Mouse (Mus musculus) gastrocnemius, postnatal 4 days (tissue): Measurements from ENCODE around the gene Calcr. TPM values are rescaled to one million over a fixed set of nuclear protein-coding genes. Genes with fewer than 3 reads are reported as not detected.
"Not testable (repeated sequence)": the region's sequence is repeated elsewhere in the genome, so short reads cannot be mapped to it uniquely, and the experiment has no call there.

Experiments
- DNase-seq, 2 experiments: peaks; one replicate each; pipeline ENCODE4 v3.0.0; 2021 to 2022; ENCODE audit warnings: low spot score in 2 of 2, mixed read lengths in 2 of 2
- long read RNA-seq, 2 experiments: library from polyadenylated mRNA; stranded (forward); transcript quantifications; one replicate each; pipeline ENCODE4 v2.0.0; 2021
- microRNA-seq: library from miRNA; unstranded; fragments of <30 nt; microRNA quantifications from one replicate; pipeline ENCODE4 v1.2.0, GENCODE M21; 2021
- total RNA-seq, 2 experiments: library from RNA; stranded (reverse); gene quantifications; 2 replicates each; pipeline ENCODE4 v1.2.3; 2021

Gene Calcr
- total RNA-seq, result 1 to 10 TPM; 4.1 to 4.7 TPM
- long read RNA-seq, experiment 1, partial matches to known transcripts, result 2 of 4 reads
- long read RNA-seq, experiment 1, other reads (novel, unspliced or antisense), result 1 of 4 reads
- long read RNA-seq, experiment 2, transcript Calcr-205 (15 exons, 3,518 nt), result major isoform, 5 of 11 reads
- long read RNA-seq, experiment 2, partial matches to known transcripts, result 2 of 11 reads
- long read RNA-seq, experiment 2, other reads (novel, unspliced or antisense), result 4 of 11 reads

- no peak for DNase-seq
These were observed at the start of gene Calcr for GRCm38 (mm10) chr6:3764230-3764764. Gene Calcr (minus strand): TSS chr6:3764714.

- DNase-seq, result no peak
These were observed 3.0 kb upstream of the Calcr start for GRCm38 (mm10) chr6:3767485-3767884.

- DNase-seq, result peak in 1 of 2 experiments; percentile 22
These were observed 1.1 kb downstream of the Calcr start for GRCm38 (mm10) chr6:3763171-3763967.

DNA sequence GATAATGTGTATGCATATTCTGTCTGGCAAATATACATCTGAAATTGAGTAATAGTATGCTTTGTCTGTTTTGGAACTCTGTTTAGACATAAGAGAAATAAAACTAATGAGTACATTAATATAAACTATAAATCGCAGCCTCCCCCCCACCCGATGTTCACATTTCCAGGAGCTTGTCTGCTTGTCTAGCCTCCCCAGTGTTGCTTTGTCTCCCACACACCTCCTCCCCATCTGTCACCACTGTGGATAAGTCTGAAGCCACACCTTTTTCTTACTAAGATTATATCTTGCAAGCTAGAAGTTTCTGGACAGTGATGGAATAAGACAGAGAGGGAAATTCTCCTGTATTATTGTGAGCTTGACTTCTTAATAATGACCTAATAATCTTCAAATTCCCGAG is 12.9 kb downstream of the Calcr start:
- DNase-seq, result no peak

GRCm38 (mm10) chr6:3749624-3750023 is 14.9 kb downstream of the Calcr start:
- no peak for DNase-seq

- DNase-seq, result no peak
These were observed 19.0 kb downstream of the Calcr start for GRCm38 (mm10) chr6:3745546-3745945.

GRCm38 (mm10) chr6:3741996-3742713 is 22.4 kb downstream of the Calcr start:
- DNase-seq, result peak in 1 of 2 experiments; percentile 11

DNA sequence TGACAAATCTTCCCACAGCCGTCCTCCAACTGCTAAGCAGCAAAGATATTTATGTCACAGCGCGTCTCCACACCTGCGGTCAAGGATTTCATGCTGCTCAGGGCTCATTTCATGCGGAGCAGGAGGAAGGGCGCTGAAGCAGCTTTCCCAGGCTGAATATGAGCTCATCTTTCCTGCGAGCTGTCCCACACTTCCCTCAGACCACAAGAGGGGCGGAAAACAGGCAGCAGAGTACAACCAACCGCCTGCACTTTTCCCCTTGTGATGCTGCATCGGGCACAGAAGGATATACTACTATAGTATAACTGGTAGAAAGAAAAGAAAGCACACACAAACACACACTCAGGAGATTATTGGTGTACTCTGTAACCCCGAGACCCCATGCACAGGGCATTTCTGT is 23.2 kb downstream of the Calcr start:
- DNase-seq, result peak in 1 of 2 experiments; percentile 11

GRCm38 (mm10) chr6:3730246-3730867 is 34.2 kb downstream of the Calcr start:
- DNase-seq, result no peak

DNA sequence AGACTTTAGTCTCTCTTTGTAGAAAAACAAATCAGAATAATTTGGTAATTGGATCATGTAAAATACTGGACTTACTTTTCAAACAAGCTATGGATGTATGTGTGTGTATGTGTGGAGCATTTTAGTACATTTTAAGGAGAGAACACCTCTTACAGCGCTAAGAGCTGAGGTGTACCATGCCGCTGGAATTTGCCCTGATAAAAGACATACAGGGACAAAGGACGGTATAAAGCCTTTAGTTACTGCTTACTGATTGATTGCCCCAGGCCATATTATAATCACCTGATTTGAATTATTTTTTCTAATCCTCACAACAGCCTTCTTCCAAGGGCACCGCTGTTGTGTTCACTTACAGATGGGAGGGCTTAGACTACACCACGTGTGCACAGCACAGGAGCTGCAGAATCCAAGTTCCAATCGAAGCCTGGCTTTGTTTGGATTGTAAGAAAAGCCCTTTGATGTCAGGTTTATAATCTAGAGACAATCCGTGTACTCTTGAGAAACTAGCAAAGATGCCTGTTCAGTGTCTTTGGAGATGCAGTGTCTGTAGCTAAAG is 76.3 kb downstream of the Calcr start:
- DNase-seq, result no peak

- DNase-seq, result not testable (repeated sequence)
These were observed 86.2 kb downstream of the Calcr start for GRCm38 (mm10) chr6:3678286-3678685.

DNA sequence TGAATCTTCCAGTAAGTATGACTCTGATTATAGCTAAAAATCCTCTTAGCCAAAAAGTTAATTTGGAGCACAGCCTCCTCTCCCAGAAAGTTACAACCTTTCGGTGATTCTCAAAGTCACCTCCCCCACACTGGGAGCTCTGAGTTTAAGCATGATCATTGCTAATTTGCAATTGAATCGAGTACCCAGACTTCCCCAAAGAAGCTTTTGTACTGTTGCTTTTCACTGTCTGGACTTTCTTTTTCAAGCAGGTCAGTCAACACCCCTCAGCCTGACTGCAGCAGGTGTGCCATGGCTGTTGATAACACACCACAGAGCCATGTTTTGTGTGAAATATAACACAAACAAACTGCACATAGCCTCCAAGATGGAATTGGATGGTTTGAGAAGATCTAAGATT is 86.7 kb downstream of the Calcr start:
- DNase-seq, result no peak

- not testable (repeated sequence) for DNase-seq
These were observed 92.6 kb downstream of the Calcr start for GRCm38 (mm10) chr6:3671941-3672340.

- DNase-seq, result no peak
These were observed 100.3 kb downstream of the Calcr start for GRCm38 (mm10) chr6:3664147-3664716.

GRCm38 (mm10) chr6:3658405-3658804 is 106.1 kb downstream of the Calcr start:
- DNase-seq, result no peak

Small RNA genes within 50 kb of the gene (microRNA-seq; reads per million reads assigned to microRNA genes)
- gene Mir489 (1.5 reads per million), gene Mir653 (11.2 reads per million, percentile 28 among the genes with 10 or more reads in this experiment)

Other genes starting within 250 kb of the Calcr start
- gene Tfpi2, start 224.2 kb upstream of the Calcr start, total RNA-seq, result 1 to 10 TPM; 3.9 to 5.4 TPM
- not detected for gene Gngt1, start 229.1 kb upstream of the Calcr start, total RNA-seq
- gene Gng11, start 239.2 kb upstream of the Calcr start, total RNA-seq, result 10 to 100 TPM; 68.0 to 76.8 TPM